Mouse (Mus musculus): ENCODE measurements around the gene Mthfsd. TPM values are rescaled to one million over a fixed set of nuclear protein-coding genes. Genes with fewer than 3 reads are reported as not detected.

Mthfsd gene
- total and polyA plus RNA-seq, 2 experiments from 2014 or later: 33.3 to 76.5 TPM

DNA sequence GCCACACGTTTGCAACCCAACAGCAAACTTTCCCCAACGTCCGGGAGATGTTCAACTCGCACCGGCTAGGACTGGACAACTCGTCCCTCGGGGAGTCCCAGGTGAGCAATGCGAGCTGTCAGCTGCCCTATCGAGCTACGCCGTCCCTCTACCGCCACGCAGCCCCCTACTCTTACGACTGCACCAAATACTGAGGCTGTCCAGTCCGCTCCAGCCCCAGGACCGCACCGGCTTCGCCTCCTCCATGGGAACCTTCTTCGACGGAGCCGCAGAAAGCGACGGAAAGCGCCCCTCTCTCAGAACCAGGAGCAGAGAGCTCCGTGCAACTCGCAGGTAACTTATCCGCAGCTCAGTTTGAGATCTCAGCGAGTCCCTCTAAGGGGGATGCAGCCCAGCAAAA, 9.7 kb upstream of the Mthfsd start:
- Histone ChIP-seq H3K4me2 (ENCODE audit: low read depth) (peak overlapping the region; percentile 42; the same call in 1 of the 2 replicates), H3K4me1 (ENCODE audit: insufficient read depth) (no peaks in the 10 kb centered on the region), H3K9ac (no peak overlapping the region), H3K36me3 (ENCODE audit: insufficient read depth) (no peaks in the 10 kb centered on the region), H3K27me3 (ENCODE audit: insufficient read depth, low read length) (peaks cover 91% of the 10 kb centered on the region), H3K9me3 (ENCODE audit: low read length) (no peaks in the 10 kb centered on the region), H3K4me3 (ENCODE audit: low read depth, low read length) (no peak overlapping the region; the same call in 1 of the 2 replicates), H3K27ac (ENCODE audit: low read depth, low read length) (no peak overlapping the region)
- no peak for DNase-seq
- no peak for ATAC-seq
- WGBS: under 1% methylated on average over 27 of the region's 28 CpGs
- no peak for TF ChIP-seq CTCF (IDR thresholded peaks at IDR 0.05; ENCODE audit: low read depth)

DNA sequence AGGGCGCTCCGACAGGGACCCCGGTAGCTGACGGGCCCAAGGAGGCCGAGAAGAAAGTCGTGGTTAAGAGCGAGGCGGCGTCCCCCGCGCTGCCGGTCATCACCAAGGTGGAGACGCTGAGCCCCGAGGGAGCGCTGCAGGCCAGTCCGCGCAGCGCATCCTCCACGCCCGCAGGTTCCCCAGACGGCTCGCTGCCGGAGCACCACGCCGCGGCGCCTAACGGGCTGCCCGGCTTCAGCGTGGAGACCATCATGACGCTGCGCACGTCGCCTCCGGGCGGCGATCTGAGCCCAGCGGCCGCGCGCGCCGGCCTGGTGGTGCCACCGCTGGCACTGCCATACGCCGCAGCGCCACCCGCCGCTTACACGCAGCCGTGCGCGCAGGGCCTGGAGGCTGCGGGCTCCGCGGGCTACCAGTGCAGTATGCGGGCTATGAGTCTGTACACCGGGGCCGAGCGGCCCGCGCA, 9.0 kb upstream of the Mthfsd start:
- WGBS: 1% methylated on average over 59 of the region's 62 CpGs

DNA sequence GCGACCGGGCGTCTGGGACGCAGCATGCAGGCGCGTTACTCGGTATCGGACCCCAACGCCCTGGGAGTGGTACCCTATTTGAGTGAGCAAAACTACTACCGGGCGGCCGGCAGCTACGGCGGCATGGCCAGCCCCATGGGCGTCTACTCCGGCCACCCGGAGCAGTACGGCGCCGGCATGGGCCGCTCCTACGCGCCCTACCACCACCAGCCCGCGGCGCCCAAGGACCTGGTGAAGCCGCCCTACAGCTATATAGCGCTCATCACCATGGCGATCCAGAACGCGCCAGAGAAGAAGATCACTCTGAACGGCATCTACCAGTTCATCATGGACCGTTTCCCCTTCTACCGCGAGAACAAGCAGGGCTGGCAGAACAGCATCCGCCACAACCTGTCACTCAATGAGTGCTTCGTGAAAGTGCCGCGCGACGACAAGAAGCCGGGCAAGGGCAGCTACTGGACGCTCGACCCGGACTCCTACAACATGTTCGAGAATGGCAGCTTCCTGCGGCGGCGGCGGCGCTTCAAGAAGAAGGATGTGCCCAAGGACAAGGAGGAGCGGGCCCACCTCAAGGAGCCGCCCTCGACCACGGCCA, 8.5 kb upstream of the Mthfsd start:
- H3K27me3 ChIP-seq (ENCODE audit: insufficient read depth, low read length): peaks cover 85% of the 10 kb centered on the region

More for the DNA sequence above, 9.0 kb upstream of the Mthfsd start:
- H3K36me3 ChIP-seq (ENCODE audit: insufficient read depth): no peaks in the 10 kb centered on the region
- no peaks in the 10 kb centered on the region for H3K4me1 ChIP-seq (ENCODE audit: insufficient read depth)
- H3K9me3 ChIP-seq (ENCODE audit: low read length): no peaks in the 10 kb centered on the region
- H3K27ac ChIP-seq (ENCODE audit: low read depth, low read length): no peak overlapping the region
- H3K9ac ChIP-seq: no peak overlapping the region
- peaks cover 90% of the 10 kb centered on the region for H3K27me3 ChIP-seq (ENCODE audit: insufficient read depth, low read length)
- peak; percentile 19; the same call in 1 of the 2 replicates for TF ChIP-seq CTCF (IDR thresholded peaks at IDR 0.05; ENCODE audit: low read depth)
- ATAC-seq (peak; percentile 21; the same call in 1 of the 2 replicates), DNase-seq (no peak)
- H3K4me2 ChIP-seq (ENCODE audit: low read depth): peak overlapping the region; percentile 42
- peak overlapping the region; percentile 9; the same call in 1 of the 2 replicates for H3K4me3 ChIP-seq (ENCODE audit: low read depth, low read length)

GRCm38 (mm10) chr8:121115948-121116347, 7.8 kb upstream of the Mthfsd start, which contains the start of gene Foxc2:
Foxc2 (plus strand) TSS chr8:121116171.
- DNase-seq (peak; percentile 83), ATAC-seq (peak; percentile 66)
- H3K36me3 ChIP-seq (ENCODE audit: insufficient read depth): no peaks in the 10 kb centered on the region
- no peak within 1 kb of the TSS for H3K27ac ChIP-seq (ENCODE audit: low read depth, low read length)
- peaks cover 77% of the 10 kb centered on the region for H3K27me3 ChIP-seq (ENCODE audit: insufficient read depth, low read length)
- H3K4me2 ChIP-seq (ENCODE audit: low read depth): peak within 1 kb of the TSS; percentile 42
- H3K4me1 ChIP-seq (ENCODE audit: insufficient read depth): no peaks in the 10 kb centered on the region
- peak within 1 kb of the TSS; percentile 24 for H3K4me3 ChIP-seq (ENCODE audit: low read depth, low read length)
- H3K9me3 ChIP-seq (ENCODE audit: low read length): no peaks in the 10 kb centered on the region
- under 1% methylated on average over 25 of the region's 25 CpGs for WGBS
- no peak for TF ChIP-seq CTCF (IDR thresholded peaks at IDR 0.05; ENCODE audit: low read depth)
- no peak within 1 kb of the TSS for H3K9ac ChIP-seq

More for the DNA sequence above, 8.5 kb upstream of the Mthfsd start:
- Histone ChIP-seq H3K9me3 (ENCODE audit: low read length) (no peaks in the 10 kb centered on the region), H3K27ac (ENCODE audit: low read depth, low read length) (no peak overlapping the region), H3K36me3 (ENCODE audit: insufficient read depth) (no peaks in the 10 kb centered on the region), H3K9ac (no peak overlapping the region), H3K4me1 (ENCODE audit: insufficient read depth) (no peaks in the 10 kb centered on the region), H3K4me2 (ENCODE audit: low read depth) (peak overlapping the region; percentile 42), H3K4me3 (ENCODE audit: low read depth, low read length) (peak overlapping the region; percentile 24)
- WGBS: 1% methylated on average over 55 of the region's 55 CpGs
- TF ChIP-seq CTCF (IDR thresholded peaks at IDR 0.05; ENCODE audit: low read depth): no peak
- ATAC-seq (no peak), DNase-seq (no peak)

DNA sequence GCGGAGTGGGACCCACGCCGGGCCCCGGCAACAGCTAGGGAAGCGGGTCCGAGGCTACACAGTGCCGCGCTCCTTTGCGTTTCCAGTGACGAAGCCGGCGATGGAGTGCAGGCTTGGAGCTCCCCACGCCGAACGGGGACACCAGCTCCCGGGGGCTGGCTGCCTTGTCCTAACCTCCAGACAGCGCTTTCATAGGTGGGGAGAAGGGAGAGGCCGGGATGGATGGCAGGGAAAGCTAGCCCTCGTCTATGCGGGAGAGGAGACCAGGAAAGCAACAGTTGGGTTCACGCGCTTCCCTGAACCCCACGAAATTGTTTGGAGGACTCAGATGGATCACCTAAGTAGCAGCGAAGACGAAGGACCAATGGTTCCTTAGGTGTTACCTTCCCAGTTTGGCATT, 6.9 kb upstream of the Mthfsd start:
- Histone ChIP-seq H3K4me3 (ENCODE audit: low read depth, low read length) (no peak overlapping the region), H3K36me3 (ENCODE audit: insufficient read depth) (no peaks in the 10 kb centered on the region), H3K4me1 (ENCODE audit: insufficient read depth) (no peaks in the 10 kb centered on the region), H3K27ac (ENCODE audit: low read depth, low read length) (no peak overlapping the region), H3K27me3 (ENCODE audit: insufficient read depth, low read length) (peaks cover 69% of the 10 kb centered on the region), H3K9ac (no peak overlapping the region), H3K9me3 (ENCODE audit: low read length) (no peaks in the 10 kb centered on the region), H3K4me2 (ENCODE audit: low read depth) (no peak overlapping the region)
- DNase-seq (no peak), ATAC-seq (no peak)
- TF ChIP-seq CTCF (IDR thresholded peaks at IDR 0.05; ENCODE audit: low read depth): no peak
- 3% methylated on average over 25 of the region's 25 CpGs for WGBS

DNA sequence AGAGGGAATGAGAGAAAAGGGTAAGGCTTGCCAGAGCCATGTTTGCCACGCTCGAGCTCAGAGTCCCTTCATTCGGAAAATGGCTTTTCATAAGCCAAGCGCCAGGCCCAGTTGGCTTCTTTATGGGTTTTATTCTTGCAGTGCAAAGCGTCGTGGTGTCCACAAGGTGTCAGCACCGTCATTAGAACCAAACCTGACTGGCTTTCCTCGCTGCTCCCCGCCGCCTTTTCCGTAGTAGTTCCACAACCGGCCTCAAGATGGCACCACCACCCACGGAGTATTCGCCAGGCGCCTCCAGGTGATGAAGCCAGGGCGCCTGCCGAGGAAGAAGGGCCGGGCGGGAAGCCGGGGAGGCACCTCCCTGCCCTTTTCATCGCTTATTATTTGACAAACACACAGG, 5.1 kb upstream of the Mthfsd start:
- Histone ChIP-seq H3K4me3 (ENCODE audit: low read depth, low read length) (no peak overlapping the region), H3K9me3 (ENCODE audit: low read length) (no peaks in the 10 kb centered on the region), H3K27ac (ENCODE audit: low read depth, low read length) (no peak overlapping the region), H3K36me3 (ENCODE audit: insufficient read depth) (no peaks in the 10 kb centered on the region), H3K4me2 (ENCODE audit: low read depth) (no peak overlapping the region), H3K27me3 (ENCODE audit: insufficient read depth, low read length) (peaks cover 54% of the 10 kb centered on the region), H3K4me1 (ENCODE audit: insufficient read depth) (no peaks in the 10 kb centered on the region), H3K9ac (no peak overlapping the region)
- WGBS: 2% methylated on average over 21 of the region's 21 CpGs
- peak; percentile 99 for TF ChIP-seq CTCF (IDR thresholded peaks at IDR 0.05; ENCODE audit: low read depth)
- ATAC-seq: peak; percentile 58
- peak; percentile 97 for DNase-seq

DNA sequence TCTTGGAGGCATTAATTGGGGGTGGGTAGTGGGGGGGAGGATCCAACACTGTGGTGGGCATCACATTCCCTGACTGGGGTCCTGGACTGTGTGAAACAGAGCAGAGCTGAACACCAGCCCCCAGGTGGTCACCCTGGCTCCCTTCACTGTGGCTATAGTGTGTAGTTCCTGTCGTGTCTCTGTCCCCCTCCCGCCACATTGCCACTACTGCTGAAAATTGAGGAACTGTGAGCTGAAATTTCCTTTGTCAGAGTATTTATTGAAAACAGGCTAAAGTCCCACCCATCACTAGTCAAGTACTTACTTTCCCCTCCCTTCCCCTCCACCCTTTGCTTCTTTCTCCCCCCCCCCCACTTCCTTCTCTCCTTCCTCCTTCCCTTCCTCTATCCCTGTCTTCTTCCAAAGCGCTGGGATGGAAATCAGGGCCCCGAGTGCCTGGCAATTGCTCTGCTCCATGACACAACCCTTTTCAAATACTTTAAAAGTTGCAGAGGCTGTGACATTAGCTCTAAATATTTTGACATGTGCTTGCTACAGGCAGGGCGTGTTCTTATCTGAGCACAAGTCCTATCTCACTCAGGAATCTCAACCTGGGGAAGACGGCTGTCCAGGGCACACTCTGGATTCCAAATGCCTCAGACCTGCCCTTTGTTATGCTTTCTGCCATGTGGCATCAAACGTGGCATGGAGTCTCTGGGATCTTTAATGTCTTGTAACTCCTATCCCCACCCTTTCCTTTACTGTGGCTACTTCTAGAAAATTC, 3.1 kb upstream of the Mthfsd start:
- WGBS: 47% methylated on average over 7 of the region's 7 CpGs
- H3K4me3 ChIP-seq (ENCODE audit: low read depth, low read length): no peak overlapping the region
- no peak overlapping the region for H3K4me2 ChIP-seq (ENCODE audit: low read depth)
- H3K27me3 ChIP-seq (ENCODE audit: insufficient read depth, low read length): peaks cover 36% of the 10 kb centered on the region
- H3K36me3 ChIP-seq (ENCODE audit: insufficient read depth): no peaks in the 10 kb centered on the region
- no peaks in the 10 kb centered on the region for H3K9me3 ChIP-seq (ENCODE audit: low read length)
- no peak for DNase-seq
- ATAC-seq: no peak
- no peak overlapping the region for H3K9ac ChIP-seq
- H3K4me1 ChIP-seq (ENCODE audit: insufficient read depth): peaks cover 7% of the 10 kb centered on the region; the same call in 1 of the 2 replicates
- no peak overlapping the region for H3K27ac ChIP-seq (ENCODE audit: low read depth, low read length)
- no peak for TF ChIP-seq CTCF (IDR thresholded peaks at IDR 0.05; ENCODE audit: low read depth)
